Mouse (Mus musculus): ENCODE measurements at regions not wholly inside any gene's neighbourhood (a gene's known extent, or its start where the extent isn't known, plus 50 kb on each side); places are given as distances from the start of the nearest gene placed in this dataset.

- DNase-seq (ENCODE audit: low spot score in 2 of 2), result no peak
These were observed 70.0 kb downstream of the 1190002N15Rik start for GRCm38 (mm10) chr9:94467846-94468245.

- peak; percentile 22 to 44 for DNase-seq (ENCODE audit: low spot score in 2 of 2)
These were observed 81.8 kb downstream of the 1190002N15Rik start for GRCm38 (mm10) chr9:94456085-94456531.

GRCm38 (mm10) chr9:94455466-94455865 is 82.4 kb downstream of the 1190002N15Rik start:
- DNase-seq (ENCODE audit: low spot score in 2 of 2), result no peak

- no peak for DNase-seq (ENCODE audit: low spot score in 2 of 2)
These were observed 88.0 kb downstream of the 1190002N15Rik start for GRCm38 (mm10) chr9:94449911-94450310.

GRCm38 (mm10) chr9:94446182-94446763 is 91.6 kb downstream of the 1190002N15Rik start:
- no peak for DNase-seq (ENCODE audit: low spot score in 2 of 2)

- DNase-seq (ENCODE audit: low spot score in 2 of 2), result no peak
These were observed 93.6 kb downstream of the 1190002N15Rik start for GRCm38 (mm10) chr9:94444140-94444789.

DNA sequence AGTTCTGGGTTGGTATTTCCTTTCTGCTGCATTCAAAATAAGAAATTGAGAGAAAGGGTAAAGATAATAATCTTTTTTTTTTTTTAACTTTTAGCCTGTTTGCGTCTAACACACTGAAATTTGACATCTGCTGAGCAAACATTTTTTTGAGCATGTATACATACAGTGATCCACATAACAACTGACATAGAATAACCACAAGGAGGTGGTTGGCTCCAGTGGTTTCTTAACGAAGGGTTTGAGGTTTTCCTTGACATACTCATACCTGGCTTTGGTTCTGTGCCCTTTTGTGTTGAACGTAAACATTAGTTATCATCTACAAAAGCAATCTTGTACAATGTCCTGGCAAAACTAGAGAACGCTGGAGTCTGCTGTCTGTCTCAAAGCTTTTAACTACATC is 96.5 kb downstream of the 1190002N15Rik start:
- no peak for DNase-seq (ENCODE audit: low spot score in 2 of 2)

- DNase-seq (ENCODE audit: low spot score in 2 of 2), result no peak
These were observed 104.4 kb downstream of the 1190002N15Rik start for GRCm38 (mm10) chr9:94433468-94433867.

DNA sequence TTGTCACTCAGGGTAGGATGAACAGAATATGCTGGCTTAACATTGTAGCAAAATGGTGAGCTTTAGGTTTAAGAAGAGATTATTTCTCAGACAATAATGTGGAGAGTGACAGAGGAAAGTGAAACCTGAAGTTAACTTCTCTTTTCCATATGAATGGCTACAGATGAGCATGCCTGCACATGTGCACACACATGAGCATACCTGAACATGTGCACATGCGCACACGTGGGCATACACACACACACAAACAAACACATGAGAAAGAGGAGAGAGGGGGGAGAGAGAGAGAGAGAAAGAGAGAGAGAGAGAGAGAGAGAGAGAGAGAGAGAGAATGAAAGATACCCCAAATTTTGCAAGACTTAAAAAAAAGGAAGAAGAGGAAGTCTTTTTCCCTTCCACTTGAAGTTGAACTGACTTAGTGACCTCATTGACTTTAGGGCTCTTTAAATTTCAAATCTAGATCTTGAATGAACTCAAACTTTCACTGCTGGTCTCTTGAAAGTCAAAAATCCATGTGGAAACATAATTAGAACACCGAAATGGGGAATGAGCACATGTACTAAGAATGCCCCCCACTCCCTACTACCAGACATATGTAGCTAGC is 105.6 kb downstream of the 1190002N15Rik start:
- DNase-seq (ENCODE audit: low spot score in 2 of 2), result no peak

DNA sequence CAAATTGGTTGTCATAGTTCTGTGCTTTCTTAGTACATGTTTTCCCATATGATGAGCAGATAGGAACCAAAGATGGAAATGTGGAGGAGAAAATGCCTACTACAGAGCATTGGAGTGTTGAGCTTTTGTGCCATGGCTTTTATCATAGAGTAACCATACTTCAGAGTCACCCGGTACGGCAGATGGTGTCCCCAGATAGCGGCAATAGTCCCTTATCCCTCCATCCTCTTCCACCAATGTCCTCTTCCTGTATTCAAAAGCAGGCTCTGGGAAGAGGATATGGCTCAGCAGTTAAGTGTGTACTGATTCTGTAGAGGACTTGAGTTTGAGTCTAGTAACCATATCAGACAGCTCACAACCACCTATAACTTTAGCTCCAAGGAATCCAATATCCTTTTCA is 106.3 kb downstream of the 1190002N15Rik start:
- DNase-seq (ENCODE audit: low spot score in 2 of 2), result no peak

GRCm38 (mm10) chr9:94430996-94431395 is 106.9 kb downstream of the 1190002N15Rik start:
- DNase-seq (ENCODE audit: low spot score in 2 of 2), result no peak

- no peak for DNase-seq (ENCODE audit: low spot score in 2 of 2)
These were observed 111.1 kb downstream of the 1190002N15Rik start for GRCm38 (mm10) chr9:94426740-94427139.

DNA sequence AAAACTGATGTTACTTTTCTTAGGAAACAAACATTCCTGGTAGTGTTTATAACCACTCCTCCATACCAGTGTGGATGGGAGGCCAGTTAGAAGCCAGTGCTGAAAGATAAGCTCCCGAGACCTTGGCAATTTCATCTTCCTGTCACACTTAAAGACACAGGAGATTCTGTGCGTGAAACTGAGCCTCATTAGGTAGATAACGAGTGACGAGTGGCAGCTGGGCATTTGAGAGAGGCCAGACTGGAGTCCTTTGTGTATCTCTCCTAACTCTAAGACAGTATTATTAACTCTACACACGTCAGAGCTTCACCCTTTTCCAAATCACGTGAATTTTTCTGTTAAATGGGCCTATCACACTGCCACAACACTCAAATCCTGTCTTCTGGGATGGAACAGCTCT is 112.1 kb downstream of the 1190002N15Rik start:
- DNase-seq (ENCODE audit: low spot score in 2 of 2), result no peak

DNA sequence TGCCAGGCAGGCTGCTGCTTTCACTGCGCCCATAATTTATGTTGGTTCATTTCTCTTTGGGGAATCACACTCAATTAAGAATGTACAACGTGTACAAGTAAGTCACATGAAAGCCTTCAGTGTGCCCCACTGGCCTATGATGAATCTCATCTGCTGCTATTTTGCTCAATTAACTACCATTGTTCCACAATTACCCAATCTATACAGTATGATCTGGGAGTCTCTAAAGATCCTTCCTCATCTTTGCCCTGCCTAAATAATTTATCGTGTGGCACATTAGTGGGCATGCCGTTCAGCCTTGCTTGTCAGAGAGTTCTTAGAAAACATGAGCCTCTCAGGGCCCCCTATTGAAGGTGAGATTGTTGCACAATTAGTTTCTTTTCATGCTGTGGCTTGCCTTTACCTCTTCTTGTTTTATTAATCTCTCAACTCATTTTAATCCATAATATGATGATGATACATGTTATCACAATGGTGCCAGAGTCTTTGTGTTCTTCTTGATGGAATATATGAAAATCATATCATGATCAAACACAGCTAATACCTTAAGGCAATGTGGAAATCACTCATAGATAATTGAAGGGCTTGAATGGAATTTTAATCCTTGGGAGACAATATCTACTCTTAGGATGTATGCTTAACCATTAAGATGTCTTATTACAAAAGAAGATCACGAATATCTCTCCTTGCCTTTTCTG is 113.3 kb downstream of the 1190002N15Rik start:
- DNase-seq (ENCODE audit: low spot score in 2 of 2), result no peak

GRCm38 (mm10) chr9:94410546-94410945 is 127.3 kb downstream of the 1190002N15Rik start:
- no peak for DNase-seq (ENCODE audit: low spot score in 2 of 2)

GRCm38 (mm10) chr9:94410042-94410441 is 127.8 kb downstream of the 1190002N15Rik start:
- peak; percentile 11 to 22 for DNase-seq (ENCODE audit: low spot score in 2 of 2)

DNA sequence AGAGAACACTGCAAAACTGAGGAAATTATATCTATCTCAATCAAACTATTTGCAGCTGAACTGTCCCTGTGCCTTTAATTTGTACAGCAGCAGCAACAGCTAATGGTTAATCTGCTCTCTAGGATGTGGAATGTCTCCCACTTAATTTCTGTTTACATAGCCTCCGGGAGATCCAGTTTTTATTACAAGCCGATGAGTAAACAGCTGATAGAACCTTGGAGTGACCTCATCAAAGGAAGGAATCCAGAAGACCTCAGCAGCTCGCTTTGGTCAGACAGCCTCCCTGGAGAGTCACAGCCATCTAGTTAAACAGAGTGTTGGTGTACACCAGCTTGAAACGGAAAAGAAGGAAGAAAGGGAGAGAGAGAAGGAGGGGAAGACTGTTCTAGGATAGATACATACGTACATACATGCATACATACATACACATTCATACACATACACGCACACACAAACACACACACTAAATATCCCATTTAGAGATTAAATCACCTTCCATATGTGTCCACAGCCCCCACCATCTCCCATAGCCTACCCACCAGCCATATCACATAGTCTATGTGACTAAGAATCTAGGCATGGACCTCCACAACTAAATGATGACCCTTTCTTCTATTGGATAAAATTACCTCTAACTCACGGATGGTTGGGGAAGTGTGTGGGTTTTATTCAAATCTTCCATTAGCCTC is 129.1 kb downstream of the 1190002N15Rik start:
- no peak for DNase-seq (ENCODE audit: low spot score in 2 of 2)

GRCm38 (mm10) chr9:94407671-94408070 is 130.2 kb downstream of the 1190002N15Rik start:
- DNase-seq (ENCODE audit: low spot score in 2 of 2), result no peak

DNA sequence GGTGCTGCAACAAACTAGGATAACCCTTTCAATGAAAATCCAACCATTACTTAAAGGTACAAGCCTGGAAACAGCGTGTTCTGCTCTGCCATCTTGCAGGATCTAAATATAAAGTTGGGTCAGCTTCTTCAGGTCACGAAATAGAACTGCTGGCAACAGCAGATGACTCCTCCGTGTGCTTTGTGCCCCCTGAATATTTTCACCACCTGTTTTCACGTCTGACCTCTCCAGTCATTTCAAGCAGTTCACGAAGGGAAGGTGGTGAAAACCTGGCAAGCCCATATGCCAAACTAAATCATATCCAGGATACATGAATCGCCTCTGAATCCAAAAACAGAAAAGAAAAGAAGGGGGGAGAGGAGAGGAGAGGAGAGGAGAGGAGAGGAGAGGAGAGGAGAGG is 133.3 kb downstream of the 1190002N15Rik start:
- no peak for DNase-seq (ENCODE audit: low spot score in 2 of 2)

DNA sequence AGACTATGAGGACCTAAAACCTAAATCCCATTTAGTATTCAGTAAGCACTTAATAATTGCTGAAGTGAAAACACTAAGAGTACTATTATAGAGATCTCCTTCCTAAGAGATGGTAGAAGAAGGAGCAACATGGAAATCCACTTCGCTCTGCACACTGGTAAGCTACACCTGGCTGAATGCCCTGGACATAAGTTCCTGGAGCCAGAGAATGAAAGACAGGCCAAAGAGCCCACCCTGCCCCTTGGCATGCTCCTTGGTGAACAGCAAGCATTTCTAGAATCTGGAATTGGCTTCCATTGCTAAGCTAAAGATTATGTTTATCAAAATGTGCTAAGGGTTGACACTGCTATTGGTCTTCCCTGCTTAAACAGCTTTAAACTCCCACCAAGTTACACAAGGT is 137.3 kb downstream of the 1190002N15Rik start:
- DNase-seq (ENCODE audit: low spot score in 2 of 2), result no peak

DNA sequence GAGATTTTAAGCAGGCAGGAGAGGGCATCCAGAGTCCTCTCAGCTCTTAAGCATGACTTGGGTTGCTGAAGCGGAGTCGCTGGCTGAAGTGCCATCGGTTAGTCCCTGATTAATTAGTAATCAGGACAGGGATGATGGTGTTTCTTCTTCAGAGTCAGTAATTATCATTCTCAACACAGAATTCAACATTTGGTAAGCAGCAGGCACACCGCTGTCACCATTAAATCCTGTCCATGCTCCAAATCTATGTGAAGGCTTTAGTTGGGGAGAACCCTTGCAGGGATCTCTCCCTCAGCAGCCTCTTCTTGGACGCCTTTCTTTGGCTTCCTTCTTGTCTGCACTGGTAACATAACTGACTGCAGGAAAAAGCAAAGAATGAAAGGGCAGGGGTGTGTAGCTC is 142.7 kb downstream of the 1190002N15Rik start:
- no peak for DNase-seq (ENCODE audit: low spot score in 2 of 2)

All from layer of hippocampus, postnatal 10 days (tissue).